Mouse (Mus musculus) embryonic stem cell, embryonic (primary cell): ENCODE results near the gene Appl1.

ENCODE experiments used
- CTCF ChIA-PET, 4 experiments: fragments of 300-600 bp in 2 of 4; fragments of 350-600 bp in 2 of 4; sonication (Branson Sonifier 250); formaldehyde crosslinking; loops; one replicate each; lab custom pipeline; 2022; ENCODE audit warnings: inconsistent platforms in 2 of 4; lab: Charles Lee
- POLR2A ChIA-PET, 4 experiments: fragments of 300-600 bp in 2 of 4; fragments of 350-600 bp in 2 of 4; sonication (Branson Sonifier 250); formaldehyde crosslinking; loops; one replicate each; lab custom pipeline; 2022; ENCODE audit warnings: antibody characterized with exemption in 4 of 4, inconsistent platforms in 1 of 4; lab: Charles Lee

The Appl1 gene

DNA sequence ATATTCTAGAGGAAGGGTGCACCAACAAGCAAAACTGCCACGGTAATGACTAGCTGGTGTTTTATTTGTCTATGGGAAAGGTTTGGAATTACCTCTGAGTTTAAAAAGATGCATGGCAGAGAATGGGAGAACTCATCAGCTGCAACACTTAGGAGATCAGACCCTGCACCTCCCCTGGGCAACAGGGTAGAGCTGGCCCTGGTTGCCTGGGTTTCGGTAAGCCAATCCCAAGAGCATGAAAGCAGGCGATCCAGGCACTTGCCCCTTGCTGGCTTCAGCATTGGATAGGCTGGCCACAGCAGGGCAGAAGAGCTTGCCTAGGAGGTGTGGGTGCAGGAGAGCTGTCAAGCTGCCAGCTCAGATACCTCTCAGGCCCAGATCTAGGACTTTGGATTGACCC lies 8.8 kb upstream of the Appl1 start:
- ChIA-PET CTCF (interaction anchor here in 2 of 4 experiments (0.9 to 1.0 kb wide), 2 partner anchors 8 to 9 kb away, joined by 3 to 4 read pairs; no protein-coding TSS in a partner anchor), POLR2A (interaction anchor here in 2 of 4 experiments (0.6 to 5.6 kb wide), 4 partner anchors 10 to 21 kb away, joined by 3 to 62 read pairs (median 24); partner anchors contain the start of gene Appl1 (in 2 of the 2))

- CTCF ChIA-PET = interaction anchor here in 1 of 4 experiments (1.3 kb wide), 1 partner anchor 302 kb away, joined by 5 read pairs; no protein-coding TSS in a partner anchor
- POLR2A ChIA-PET = interaction anchor here in 3 of 4 experiments (0.6 to 5.6 kb wide), 25 partner anchors 8 to 444 kb away, joined by 3 to 62 read pairs (median 4); partner anchors contain the start of gene Appl1 (in 2 of the 3)
Measured at GRCm38 (mm10) chr14:26977500-26977899, 6.5 kb upstream of the Appl1 start.

- CTCF ChIA-PET = interaction anchor here in 1 of 4 experiments (0.5 kb wide), 1 partner anchor 262 kb away, joined by 3 read pairs; no protein-coding TSS in a partner anchor
- POLR2A ChIA-PET = interaction anchor here in 3 of 4 experiments (0.6 to 5.6 kb wide), 14 partner anchors 7 to 307 kb away, joined by 3 to 62 read pairs (median 4); partner anchors contain the start of genes Appl1 (in 2 of the 3), Hesx1 (in 1 of the 3) and Pde12 (in 1 of the 3)
Measured at GRCm38 (mm10) chr14:26976212-26976611, 5.2 kb upstream of the Appl1 start.

GRCm38 (mm10) chr14:26975490-26975889 lies 4.5 kb upstream of the Appl1 start:
- POLR2A ChIA-PET = interaction anchor here in 2 of 4 experiments (0.9 to 1.8 kb wide), 10 partner anchors 10 to 306 kb away, joined by 3 to 9 read pairs (median 4); partner anchors contain the start of genes Hesx1 (in 2 of the 2) and Pde12 (in 1 of the 2)
- CTCF ChIA-PET = interaction anchor here in 3 of 4 experiments (0.5 to 1.3 kb wide), 3 partner anchors 13 to 262 kb away, joined by 3 to 5 read pairs (median 5); no protein-coding TSS in a partner anchor

DNA sequence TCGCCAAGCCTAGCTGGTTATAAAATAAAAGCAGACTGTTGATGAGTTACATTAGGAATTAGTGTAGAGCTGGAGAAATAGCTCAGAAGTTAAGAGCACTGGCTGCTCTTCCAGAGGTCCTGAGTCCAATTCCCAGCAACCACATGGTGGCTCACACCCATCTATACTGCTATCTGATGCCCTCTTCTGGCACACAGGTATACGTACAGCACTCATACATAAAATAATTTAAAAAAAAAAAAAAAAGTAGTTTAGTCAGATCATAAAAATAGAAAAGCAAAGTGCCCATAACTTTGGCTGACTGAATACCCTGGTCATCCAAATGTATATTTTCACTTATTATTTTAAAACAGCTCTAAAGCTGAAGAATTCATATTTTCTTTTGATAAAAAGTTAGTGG lies 2.1 kb upstream of the Appl1 start:
- POLR2A ChIA-PET = interaction anchor here in 2 of 4 experiments (0.7 to 1.5 kb wide), 8 partner anchors 10 to 79 kb away, joined by 3 to 7 read pairs (median 4); no protein-coding TSS in a partner anchor
- CTCF ChIA-PET = interaction anchor here in 3 of 4 experiments (0.6 to 1.0 kb wide), 4 partner anchors 33 to 671 kb away, joined by 3 read pairs; no protein-coding TSS in a partner anchor

DNA sequence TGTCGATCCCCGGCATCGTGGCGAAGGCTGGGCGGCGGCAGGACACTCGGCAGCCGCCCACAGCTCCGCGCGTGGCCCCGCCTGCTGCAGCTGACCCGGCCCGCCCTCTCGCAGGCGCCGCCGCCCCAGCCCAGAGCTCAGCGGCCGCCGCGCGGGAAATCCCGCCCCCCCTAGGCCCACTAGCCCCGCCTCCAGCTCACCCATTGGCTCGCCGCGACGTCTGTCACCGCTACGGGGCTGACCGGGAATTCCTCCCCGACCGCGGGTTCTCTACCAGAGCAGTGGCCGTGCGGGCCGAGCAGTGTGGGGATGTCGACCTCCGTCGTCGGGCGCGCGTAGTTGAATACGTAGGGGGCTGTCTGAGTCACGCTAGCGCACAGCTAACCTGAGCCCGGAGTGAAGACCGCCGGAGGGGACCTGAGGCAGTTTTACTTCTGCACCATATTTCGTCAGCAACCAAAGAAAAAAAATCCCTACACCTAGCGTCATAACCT lies 546 bp downstream of the Appl1 start:
- ChIA-PET POLR2A (interaction anchor here (0.6 to 5.6 kb wide), 105 partner anchors 8 to 1128 kb away, joined by 3 to 62 read pairs (median 5); partner anchors contain the start of genes Hesx1 (in 3 of the 4), Il17rd (in 2 of the 4), Pde12 (in 2 of the 4) and Slmap (in 2 of the 4)), CTCF (interaction anchor here in 2 of 4 experiments (0.6 to 1.3 kb wide), 8 partner anchors 18 to 788 kb away, joined by 3 to 4 read pairs (median 4); partner anchors contain the start of gene Il17rd (in 1 of the 2))

DNA sequence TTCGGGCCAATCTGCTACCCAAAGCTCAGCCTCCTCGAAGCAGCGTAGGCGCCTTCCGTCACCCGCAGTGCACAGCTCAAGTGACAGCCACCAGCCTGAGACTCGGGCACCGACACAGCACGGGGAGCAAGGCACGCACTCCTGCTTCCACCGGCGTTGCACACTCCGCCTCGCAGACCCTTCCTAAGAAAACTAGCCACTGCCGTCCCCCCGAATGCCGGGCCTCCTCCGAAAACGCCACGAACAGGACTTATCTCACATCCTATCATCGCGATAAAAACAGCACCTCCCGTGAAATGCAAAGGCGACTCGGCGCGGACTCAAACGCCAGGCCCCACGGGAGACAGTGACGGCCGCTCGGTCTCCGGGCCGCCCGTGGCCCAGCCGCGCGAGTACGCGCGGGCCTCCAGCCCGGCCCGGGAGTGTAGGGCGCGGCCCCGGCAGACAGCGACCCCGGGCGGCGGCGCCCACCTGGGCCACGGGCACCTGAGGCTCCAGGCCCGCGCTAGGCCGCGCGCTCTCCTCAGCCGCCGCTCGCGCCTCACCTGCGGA lies 1.1 kb downstream of the Appl1 start:
- POLR2A ChIA-PET = interaction anchor here (0.6 to 5.6 kb wide), 104 partner anchors 8 to 1128 kb away, joined by 3 to 62 read pairs (median 5); partner anchors contain the start of genes Hesx1 (in 3 of the 4), Il17rd (in 2 of the 4), Pde12 (in 2 of the 4) and Slmap (in 2 of the 4)
- CTCF ChIA-PET = interaction anchor here in 2 of 4 experiments (0.7 to 1.4 kb wide), 8 partner anchors 19 to 789 kb away, joined by 3 to 4 read pairs (median 4); partner anchors contain the start of gene Il17rd (in 1 of the 2)

DNA sequence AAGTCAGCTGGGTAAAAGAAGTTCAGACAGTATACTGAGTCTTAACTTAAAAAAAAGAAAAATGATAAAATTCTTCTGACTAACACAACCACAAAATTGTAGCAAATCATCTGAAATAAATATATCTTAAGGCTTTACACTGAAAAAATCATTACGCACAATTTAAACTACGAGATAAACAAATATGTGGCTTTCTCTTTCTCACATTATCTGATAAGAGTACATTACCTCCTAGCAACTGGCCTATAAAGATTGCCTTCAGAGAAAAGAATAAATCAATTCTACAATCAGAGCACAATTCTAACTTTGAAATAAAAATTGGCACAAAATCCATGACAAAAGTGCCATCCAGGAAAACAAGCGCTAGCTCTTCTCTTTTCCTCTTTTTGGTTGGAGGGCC lies 1.9 kb downstream of the Appl1 start:
- CTCF ChIA-PET = interaction anchor here in 2 of 4 experiments (1.3 to 1.4 kb wide), 3 partner anchors 61 to 294 kb away, joined by 3 read pairs; partner anchors contain the start of gene Il17rd (in 1 of the 2)
- POLR2A ChIA-PET = interaction anchor here in 3 of 4 experiments (0.6 to 5.6 kb wide), 25 partner anchors 8 to 1127 kb away, joined by 3 to 62 read pairs (median 8); partner anchors contain the start of genes Hesx1 (in 2 of the 3), Anxa11 (in 1 of the 3) and Slmap (in 1 of the 3)

GRCm38 (mm10) chr14:26960518-26960917 lies 10.5 kb downstream of the Appl1 start:
- CTCF ChIA-PET = interaction anchor here in 1 of 4 experiments (0.6 kb wide), 1 partner anchor 133 kb away, joined by 3 read pairs; no protein-coding TSS in a partner anchor
- POLR2A ChIA-PET = interaction anchor here in 3 of 4 experiments (0.6 to 2.2 kb wide), 8 partner anchors 9 to 214 kb away, joined by 3 to 17 read pairs (median 4); partner anchors contain the start of gene Appl1 (in 1 of the 3)

DNA sequence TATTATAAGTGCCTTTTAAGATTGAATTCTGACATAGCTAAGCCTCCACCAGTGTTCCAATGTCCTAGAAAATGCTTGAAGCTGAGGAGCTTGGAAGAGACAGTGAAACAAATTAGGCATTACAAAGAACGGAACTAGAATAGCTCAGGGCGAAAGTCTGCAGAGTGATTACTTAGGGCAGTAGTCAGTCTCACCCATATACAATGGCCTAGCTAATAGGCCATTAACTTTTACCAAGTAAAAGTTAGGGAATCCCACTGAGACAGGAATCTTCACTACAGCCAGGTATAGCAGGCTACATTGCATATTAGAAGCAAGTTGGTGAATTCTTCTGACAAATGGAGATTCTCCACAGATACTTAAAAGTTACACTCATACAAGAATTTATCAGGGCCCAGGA lies 14.9 kb downstream of the Appl1 start:
- POLR2A ChIA-PET = interaction anchor here (0.9 to 2.1 kb wide), 9 partner anchors 10 to 33 kb away, joined by 3 to 11 read pairs (median 4); partner anchors contain the start of gene Appl1 (in 1 of the 4)
- CTCF ChIA-PET = interaction anchor here in 1 of 4 experiments (1.0 kb wide), 1 partner anchor 141 kb away, joined by 4 read pairs; no protein-coding TSS in a partner anchor

GRCm38 (mm10) chr14:26935558-26935957 lies 35.5 kb downstream of the Appl1 start:
- CTCF ChIA-PET = no interaction called here

DNA sequence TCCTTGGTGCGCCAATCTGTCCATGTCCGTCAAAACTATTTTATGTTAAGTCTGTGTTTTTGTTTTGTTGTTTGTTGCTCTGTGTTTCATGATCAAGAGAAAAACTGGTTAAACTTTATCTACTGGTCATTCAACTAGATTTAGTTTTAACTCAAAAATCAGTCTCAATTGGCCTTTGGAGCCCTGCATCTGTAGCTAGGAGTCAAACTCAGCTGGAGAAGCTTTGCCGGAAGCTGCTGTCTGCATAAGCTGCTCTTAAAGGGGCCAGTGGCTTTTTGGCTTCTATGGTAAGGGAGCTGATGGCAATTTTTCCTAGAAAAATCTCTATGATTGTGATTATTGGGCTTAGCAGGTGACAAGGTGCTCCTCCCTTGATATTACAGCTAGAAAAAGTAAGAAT lies 36.1 kb downstream of the Appl1 start:
- CTCF ChIA-PET = interaction anchor here in 1 of 4 experiments (0.6 kb wide), 1 partner anchor 36 kb away, joined by 3 read pairs; the partner anchor contains the start of gene Appl1
- POLR2A ChIA-PET = interaction anchor here in 2 of 4 experiments (0.6 to 2.0 kb wide), 5 partner anchors 11 to 67 kb away, joined by 3 to 4 read pairs (median 3); no protein-coding TSS in a partner anchor

More at GRCm38 (mm10) chr14:26935558-26935957, 35.5 kb downstream of the Appl1 start:
- POLR2A ChIA-PET = interaction anchor here in 2 of 4 experiments (1.0 to 2.0 kb wide), 3 partner anchors 12 to 68 kb away, joined by 3 to 4 read pairs (median 3); no protein-coding TSS in a partner anchor

DNA sequence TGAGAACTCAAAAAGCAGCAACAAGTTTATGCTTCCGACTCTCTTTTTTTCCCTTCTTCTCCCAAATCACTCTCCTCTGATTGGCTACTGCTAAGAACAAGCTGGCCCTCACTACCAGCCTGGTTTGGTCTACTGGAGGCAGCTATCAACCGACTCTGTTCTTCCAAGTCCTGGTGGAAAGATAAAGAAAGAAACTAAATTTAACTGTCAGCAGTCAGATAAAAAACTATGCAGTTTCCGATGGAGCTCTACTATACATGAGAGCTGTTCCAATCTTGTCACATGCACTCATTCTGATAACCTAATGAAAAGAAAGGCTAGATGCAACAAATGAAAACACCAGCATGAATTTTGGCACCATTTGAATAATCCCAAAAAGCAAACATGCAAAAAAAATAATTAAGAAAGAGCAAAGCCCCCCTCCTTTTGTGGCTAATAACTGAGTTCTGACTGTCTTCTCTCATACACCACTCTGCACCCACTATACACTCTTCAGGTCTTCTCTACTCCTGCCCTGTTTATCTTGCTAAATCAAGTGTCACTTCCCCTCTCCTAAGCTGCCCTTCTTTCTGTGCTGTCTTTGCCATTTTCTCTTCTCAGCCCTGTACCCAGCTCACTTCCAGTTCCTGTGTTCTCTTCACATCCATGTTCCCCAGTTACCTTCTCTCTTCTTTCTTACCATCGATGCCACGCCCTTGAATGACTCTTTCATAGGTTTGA lies 47.2 kb downstream of the Appl1 start:
- ChIA-PET CTCF (interaction anchor here in 1 of 4 experiments (0.6 kb wide), 1 partner anchor 36 kb away, joined by 3 read pairs; no protein-coding TSS in a partner anchor), POLR2A (interaction anchor here in 2 of 4 experiments (0.6 to 1.3 kb wide), 5 partner anchors 11 to 1091 kb away, joined by 3 to 9 read pairs (median 3); no protein-coding TSS in a partner anchor)

DNA sequence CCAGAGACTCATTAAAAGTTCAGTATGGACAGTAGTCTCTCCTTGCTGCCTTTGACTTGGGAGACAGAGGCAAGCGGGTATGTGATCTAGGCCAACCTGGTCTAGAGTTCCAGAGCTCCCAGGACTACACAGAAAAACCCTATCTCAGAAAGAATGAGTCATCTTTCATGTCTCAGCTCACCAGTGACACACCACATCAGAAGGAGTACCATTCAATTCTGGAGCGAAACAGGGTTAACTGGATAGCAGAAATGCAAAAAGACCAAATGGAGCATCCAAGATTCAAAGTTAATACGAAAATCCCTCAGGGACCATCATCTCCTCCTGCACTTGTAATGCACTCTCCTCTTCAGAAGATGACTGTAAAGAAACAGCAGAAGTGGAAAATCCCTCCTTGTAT lies 51.7 kb downstream of the Appl1 start:
- POLR2A ChIA-PET = no interaction called here
- CTCF ChIA-PET = no interaction called here

GRCm38 (mm10) chr14:26913681-26914268 lies 57.3 kb downstream of the Appl1 start:
- POLR2A ChIA-PET = interaction anchor here in 2 of 4 experiments (0.7 to 1.2 kb wide), 2 partner anchors 12 to 29 kb away, joined by 3 to 5 read pairs; no protein-coding TSS in a partner anchor

DNA sequence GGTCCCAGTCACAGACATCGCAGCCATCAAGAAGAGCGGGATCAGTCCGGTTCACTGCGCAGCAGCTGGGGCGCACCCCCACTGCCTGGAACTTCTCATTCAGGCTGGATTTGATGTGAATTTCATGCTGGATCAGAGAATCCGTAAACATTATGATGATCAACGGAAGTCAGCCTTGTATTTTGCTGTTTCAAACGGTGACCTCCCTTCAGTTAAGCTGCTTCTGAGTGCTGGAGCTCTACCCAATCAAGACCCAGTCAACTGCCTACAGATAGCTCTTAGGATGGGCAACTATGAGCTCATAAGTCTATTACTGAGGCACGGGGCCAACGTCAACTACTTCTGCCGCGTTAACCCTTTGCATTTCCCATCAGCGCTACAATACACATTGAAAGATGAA lies 59.2 kb downstream of the Appl1 start:
- ChIA-PET CTCF (interaction anchor here in 2 of 4 experiments (0.6 to 0.8 kb wide), 2 partner anchors 46 to 381 kb away, joined by 3 read pairs; no protein-coding TSS in a partner anchor), POLR2A (interaction anchor here in 3 of 4 experiments (0.6 to 1.4 kb wide), 9 partner anchors 11 to 1375 kb away, joined by 3 to 5 read pairs (median 3); no protein-coding TSS in a partner anchor)

More at GRCm38 (mm10) chr14:26913681-26914268, 57.3 kb downstream of the Appl1 start:
- CTCF ChIA-PET = interaction anchor here in 2 of 4 experiments (0.5 to 0.6 kb wide), 2 partner anchors 38 to 142 kb away, joined by 3 to 6 read pairs; no protein-coding TSS in a partner anchor
